Mouse (Mus musculus) brain, embryonic 14.5 days (tissue): ENCODE results near the gene 4930519P11Rik. TPM values are rescaled to one million over a fixed set of nuclear protein-coding genes. Genes with fewer than 3 reads are reported as not detected.
A peak's percentile ranks its signal among the peaks of the same experiment; 100 is the strongest.

Source experiments
- DNase-seq: peaks from one replicate; pipeline ENCODE4 v3.0.0-alpha.2; 2011; ENCODE audit warnings: low read depth
- CTCF ChIP-seq: fragments of 200-500 bp; IDR thresholded peaks from 2 replicates; pipeline ENCODE4 v1.5.1; 2012; ENCODE audit warnings: inconsistent platforms, mild to moderate bottlenecking, moderate library complexity, borderline replicate concordance; ENCODE audit not compliant: insufficient read depth, insufficient read length; ENCODE audit errors: extremely low read depth
- POLR2A ChIP-seq: fragments of 200-500 bp; IDR thresholded peaks from 2 replicates; pipeline ENCODE4 v1.6.1; 2012; ENCODE audit warnings: mild to moderate bottlenecking, inconsistent platforms, borderline replicate concordance; ENCODE audit not compliant: poor library complexity, insufficient read depth, insufficient read length, severe bottlenecking; ENCODE audit errors: extremely low read depth
- polyA plus RNA-seq: library from polyadenylated mRNA; depleted of rRNA; stranded (reverse); fragments of >200 nt; gene quantifications from 2 replicates; pipeline ENCODE4 v1.2.3, GENCODE M21; 2012

The 4930519P11Rik gene
- polyA plus RNA-seq, 1 experiment = 0.22 TPM

GRCm38 (mm10) chr2:154586405-154586804 lies 26.8 kb downstream of the 4930519P11Rik start:
- peak; percentile 61 for DNase-seq
- TF ChIP-seq POLR2A = no peak
- TF ChIP-seq CTCF = peak; percentile 55; the same call in 1 of the 2 replicates

GRCm38 (mm10) chr2:154584931-154585601 lies 28.2 kb downstream of the 4930519P11Rik start:
- no peak for TF ChIP-seq POLR2A
- no peak for TF ChIP-seq CTCF
- DNase-seq = peak; percentile 32

- TF ChIP-seq POLR2A (no peak), CTCF (no peak)
- peak; percentile 95 for DNase-seq
These were observed 29.0 kb downstream of the 4930519P11Rik start for GRCm38 (mm10) chr2:154583906-154584872.

- TF ChIP-seq POLR2A (no peak), CTCF (peak; percentile 14; the same call in 1 of the 2 replicates)
- no peak for DNase-seq
These were observed 31.8 kb downstream of the 4930519P11Rik start for GRCm38 (mm10) chr2:154581421-154581820.

- TF ChIP-seq POLR2A (no peak), CTCF (no peak)
- DNase-seq = peak; percentile 38
These were observed 32.7 kb downstream of the 4930519P11Rik start for GRCm38 (mm10) chr2:154580586-154580985.

GRCm38 (mm10) chr2:154577744-154578067 lies 35.5 kb downstream of the 4930519P11Rik start:
- TF ChIP-seq POLR2A (no peak), CTCF (no peak)
- DNase-seq = no peak

- TF ChIP-seq POLR2A (no peak), CTCF (no peak)
- DNase-seq = peak; percentile 73
These were observed 36.1 kb downstream of the 4930519P11Rik start for GRCm38 (mm10) chr2:154576876-154577743.

GRCm38 (mm10) chr2:154574271-154574670 lies 39.0 kb downstream of the 4930519P11Rik start:
- no peak for TF ChIP-seq CTCF
- TF ChIP-seq POLR2A = no peak
- DNase-seq = peak; percentile 50

- TF ChIP-seq POLR2A = no peak
- TF ChIP-seq CTCF = no peak
- DNase-seq = no peak
These were observed 40.2 kb downstream of the 4930519P11Rik start for GRCm38 (mm10) chr2:154572996-154573395.

GRCm38 (mm10) chr2:154571976-154572375 lies 41.3 kb downstream of the 4930519P11Rik start:
- TF ChIP-seq CTCF (no peak), POLR2A (no peak)
- no peak for DNase-seq
